Mouse (Mus musculus) hindbrain, embryonic 15.5 days (tissue): Measurements from ENCODE around the gene Pkd1l2. TPM values are rescaled to one million over a fixed set of nuclear protein-coding genes. Genes with fewer than 3 reads are reported as not detected.
A peak's percentile ranks its signal among the peaks of the same experiment; 100 is the strongest.

ENCODE experiments used
- ATAC-seq: fragments of 200-750 bp; cut with Nextera tagmentation; 2 replicates; pipeline ENCODE4 v1.8.0; 2017; ENCODE audit warnings: low read depth, moderate number of reproducible peaks, moderate TSS enrichment; ENCODE audit not compliant: low FRiP score
- H3K27ac ChIP-seq: fragments of 300-500 bp; sonication (generic); replicated peaks from 2 replicates; pipeline ENCODE4 v1.5.1; 2015; ENCODE audit warnings: mild to moderate bottlenecking, inconsistent platforms
- H3K27me3 ChIP-seq: fragments of 300-500 bp; sonication (generic); 2 replicates; pipeline ENCODE4 v1.6.1; 2015; ENCODE audit warnings: control low read depth, inconsistent platforms
- H3K36me3 ChIP-seq: fragments of 300-500 bp; sonication (generic); 2 replicates; pipeline ENCODE4 v1.6.1; 2015; ENCODE audit warnings: control low read depth, inconsistent platforms
- H3K4me1 ChIP-seq: fragments of 300-500 bp; sonication (generic); replicated peaks from 2 replicates; pipeline ENCODE4 v1.6.1; 2015; ENCODE audit warnings: control low read depth, inconsistent platforms
- H3K4me2 ChIP-seq: fragments of 300-500 bp; sonication (generic); 2 replicates; pipeline ENCODE4 v1.6.1; 2015; ENCODE audit warnings: moderate library complexity, mild to moderate bottlenecking, inconsistent platforms
- H3K4me3 ChIP-seq: fragments of 300-500 bp; sonication (generic); 2 replicates; pipeline ENCODE4 v1.5.1; 2015; ENCODE audit warnings: mild to moderate bottlenecking, inconsistent platforms
- H3K9ac ChIP-seq: fragments of 300-500 bp; sonication (generic); 2 replicates; pipeline ENCODE4 v1.6.1; 2015; ENCODE audit warnings: inconsistent platforms
- H3K9me3 ChIP-seq: fragments of 300-500 bp; sonication (generic); 2 replicates; pipeline ENCODE4 v1.6.1; 2016; ENCODE audit warnings: control low read depth, inconsistent platforms
- WGBS: fragments of 180-500 bp; shearing (Covaris S2); methylation state at CpG from one replicate; pipeline ENCODE4 v1.1.7; 2015; 5-methylcytosine and 5-hydroxymethylcytosine counted together
- polyA plus RNA-seq: library from polyadenylated mRNA; unstranded; fragments of >200 nt; fragmentation: Nextera tagmentation; extraction: Ambion mirVana; gene quantifications from 2 replicates; pipeline ENCODE4 v1.2.1, GENCODE M21; 2015

Gene Pkd1l2
- polyA plus RNA-seq, 1 experiment from 2014 or later = 0.16 TPM

GRCm38 (mm10) chr8:117053135-117054079 is 28.8 kb downstream of the Pkd1l2 start:
- no peak overlapping the region for H3K4me2 ChIP-seq
- H3K4me1 ChIP-seq = no peaks in the 10 kb centered on the region
- no peak for ATAC-seq
- no peaks in the 10 kb centered on the region for H3K27me3 ChIP-seq
- no peak overlapping the region for H3K27ac ChIP-seq
- H3K9ac ChIP-seq = no peak overlapping the region
- no peak overlapping the region for H3K4me3 ChIP-seq
- WGBS = 69% methylated on average over 12 of the region's 12 CpGs
- H3K36me3 ChIP-seq = no peaks in the 10 kb centered on the region
- H3K9me3 ChIP-seq = no peaks in the 10 kb centered on the region

- H3K9me3 ChIP-seq = no peaks in the 10 kb centered on the region
- H3K4me3 ChIP-seq = no peak overlapping the region
- no peaks in the 10 kb centered on the region for H3K36me3 ChIP-seq
- no peak overlapping the region for H3K9ac ChIP-seq
- no peak for ATAC-seq
- no peaks in the 10 kb centered on the region for H3K27me3 ChIP-seq
- no peaks in the 10 kb centered on the region for H3K4me1 ChIP-seq
- no peak overlapping the region for H3K4me2 ChIP-seq
- no peak overlapping the region for H3K27ac ChIP-seq
- 84% methylated on average over 9 of the region's 9 CpGs for WGBS
Measured at GRCm38 (mm10) chr8:117051316-117051715, 30.9 kb downstream of the Pkd1l2 start.

DNA sequence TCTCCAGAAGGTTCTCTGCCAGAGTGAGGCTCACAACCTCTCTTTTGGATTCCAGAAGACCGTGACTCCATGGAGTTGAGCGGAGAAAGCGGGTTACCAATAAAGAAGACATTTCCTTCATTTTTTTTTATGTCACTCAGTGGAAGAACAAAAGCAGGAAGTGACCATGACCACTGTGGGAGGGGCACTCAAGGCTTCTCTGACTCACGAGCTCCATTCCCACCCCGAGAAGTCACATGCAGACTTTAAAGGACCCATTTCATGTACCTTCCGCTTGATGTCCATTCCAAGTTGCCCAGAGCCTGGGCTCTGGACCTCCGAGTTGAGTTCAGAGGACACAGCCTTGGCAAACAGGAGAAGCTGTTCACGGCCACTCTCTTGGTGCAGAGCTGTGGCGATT is 31.5 kb downstream of the Pkd1l2 start:
- Histone ChIP-seq H3K36me3 (no peaks in the 10 kb centered on the region), H3K4me1 (no peaks in the 10 kb centered on the region), H3K27ac (no peak overlapping the region), H3K27me3 (no peaks in the 10 kb centered on the region), H3K9ac (no peak overlapping the region), H3K9me3 (no peaks in the 10 kb centered on the region), H3K4me2 (no peak overlapping the region), H3K4me3 (no peak overlapping the region)
- no peak for ATAC-seq
- 86% methylated on average over 9 of the region's 9 CpGs for WGBS

DNA sequence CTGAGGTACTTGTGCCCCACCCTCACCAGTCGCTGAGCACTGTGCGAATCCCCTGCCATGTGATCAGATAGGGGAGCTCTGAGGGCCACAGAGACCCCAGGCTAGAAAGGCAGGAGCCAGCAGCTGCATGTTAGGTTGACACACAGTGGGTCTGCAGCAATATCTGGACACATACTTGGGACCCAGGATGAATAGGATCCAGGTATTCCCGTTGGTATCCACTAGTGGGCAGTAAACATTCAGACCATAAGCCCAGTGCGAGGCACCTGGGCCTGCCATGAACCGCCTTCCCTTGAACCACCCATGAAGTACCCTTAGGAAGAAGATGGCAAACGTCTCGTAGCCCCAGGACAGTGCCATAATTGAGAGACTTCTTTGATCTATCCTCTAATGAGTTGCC is 32.8 kb downstream of the Pkd1l2 start:
- ATAC-seq = no peak

GRCm38 (mm10) chr8:117043584-117043983 is 38.7 kb downstream of the Pkd1l2 start:
- no peak overlapping the region for H3K9ac ChIP-seq
- ATAC-seq = no peak
- 87% methylated on average over 3 of the region's 3 CpGs for WGBS

More for the DNA sequence above, 32.8 kb downstream of the Pkd1l2 start:
- Histone ChIP-seq H3K9me3 (no peaks in the 10 kb centered on the region), H3K4me2 (no peak overlapping the region), H3K4me1 (no peaks in the 10 kb centered on the region), H3K27me3 (no peaks in the 10 kb centered on the region), H3K27ac (no peak overlapping the region), H3K36me3 (no peaks in the 10 kb centered on the region), H3K9ac (no peak overlapping the region), H3K4me3 (no peak overlapping the region)
- 75% methylated on average over 7 of the region's 7 CpGs for WGBS

DNA sequence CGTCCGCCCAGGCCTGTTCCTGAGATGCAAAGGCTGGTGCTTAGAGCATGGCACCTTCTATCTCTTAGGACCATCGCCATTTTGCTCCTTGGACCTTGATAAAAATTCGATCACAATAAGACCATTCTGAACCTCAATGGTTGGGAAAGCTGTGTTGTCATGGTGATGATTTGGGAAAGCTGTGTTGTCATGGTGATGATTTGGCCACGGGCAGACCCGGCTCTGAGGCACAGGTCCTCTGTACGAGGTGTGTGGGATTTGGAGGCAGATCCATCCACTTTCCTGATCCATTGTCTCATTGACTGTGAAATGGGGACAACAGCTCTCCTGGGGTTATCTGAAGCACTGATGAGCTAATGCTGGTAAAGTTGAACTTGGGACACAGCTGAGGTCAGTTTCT is 42.4 kb downstream of the Pkd1l2 start:
- peaks cover 13% of the 10 kb centered on the region for H3K4me1 ChIP-seq
- WGBS = 44% methylated on average over 7 of the region's 7 CpGs
- 0 out of 2 replicates have a peak overlapping the region, but pooled peaks have one; percentile 15 for H3K27ac ChIP-seq
- H3K9me3 ChIP-seq = no peaks in the 10 kb centered on the region
- H3K9ac ChIP-seq = no peak overlapping the region
- H3K4me2 ChIP-seq = no peak overlapping the region
- H3K36me3 ChIP-seq = no peaks in the 10 kb centered on the region
- H3K4me3 ChIP-seq = no peak overlapping the region
- ATAC-seq = 0 out of 2 replicates have a peak, but pooled peaks have one; percentile 38
- no peaks in the 10 kb centered on the region for H3K27me3 ChIP-seq

More at GRCm38 (mm10) chr8:117043584-117043983, 38.7 kb downstream of the Pkd1l2 start:
- Histone ChIP-seq H3K27ac (no peak overlapping the region), H3K36me3 (no peaks in the 10 kb centered on the region), H3K9me3 (no peaks in the 10 kb centered on the region), H3K27me3 (no peaks in the 10 kb centered on the region), H3K4me2 (no peak overlapping the region), H3K4me1 (peaks cover 13% of the 10 kb centered on the region), H3K4me3 (no peak overlapping the region)

DNA sequence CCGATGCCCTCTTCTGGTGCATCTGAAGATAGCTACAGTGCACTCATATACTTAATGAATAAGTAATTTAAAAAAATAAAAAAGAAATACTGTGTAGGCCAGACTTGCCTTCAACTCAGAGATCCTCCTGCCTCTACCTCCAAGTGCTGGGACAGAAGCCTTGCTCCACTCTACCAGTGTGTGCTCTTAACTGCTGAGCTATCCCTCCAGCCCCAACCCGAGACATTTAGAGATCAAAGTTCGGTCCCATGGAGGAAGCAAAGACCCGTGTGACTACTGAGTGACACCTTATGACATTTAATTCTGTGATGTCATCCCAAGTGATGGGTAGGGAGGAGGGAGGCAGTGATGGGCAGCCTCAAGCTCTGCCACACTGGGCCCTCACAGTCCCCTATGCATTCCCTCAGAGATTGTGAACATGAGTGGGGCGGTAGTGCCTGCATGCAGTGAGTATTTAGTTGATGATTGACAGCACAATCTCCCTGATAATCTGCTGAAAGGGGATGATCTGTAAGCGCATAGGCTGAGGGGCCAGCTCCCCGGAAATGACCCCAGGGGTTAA is 44.8 kb downstream of the Pkd1l2 start:
- H3K4me3 ChIP-seq = no peak overlapping the region

DNA sequence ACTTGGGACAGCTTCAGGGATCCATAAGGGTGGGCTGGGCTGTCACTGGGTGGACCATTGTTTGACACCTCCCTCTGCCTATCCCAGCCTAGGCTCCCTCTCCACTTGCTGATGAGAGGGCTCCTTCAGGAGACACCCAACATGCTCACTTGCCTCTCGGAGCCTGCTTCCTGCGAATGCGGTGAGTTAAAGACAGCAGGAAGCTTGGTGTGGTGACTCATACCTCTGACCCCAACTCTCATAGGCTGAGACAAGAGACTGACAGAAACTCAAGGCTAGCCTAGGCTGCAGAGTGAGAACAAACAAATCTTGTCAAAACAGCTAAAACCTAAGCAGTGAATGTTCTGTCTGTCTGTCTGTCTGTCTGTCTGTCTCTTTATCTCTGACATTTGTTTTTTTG is 48.9 kb downstream of the Pkd1l2 start:
- Histone ChIP-seq H3K27me3 (no peaks in the 10 kb centered on the region), H3K36me3 (no peaks in the 10 kb centered on the region), H3K4me1 (no peaks in the 10 kb centered on the region), H3K9me3 (no peaks in the 10 kb centered on the region), H3K9ac (no peak overlapping the region), H3K27ac (no peak overlapping the region), H3K4me2 (no peak overlapping the region), H3K4me3 (no peak overlapping the region)
- ATAC-seq = no peak
- 94% methylated on average over 3 of the region's 3 CpGs for WGBS

More for the DNA sequence above, 44.8 kb downstream of the Pkd1l2 start:
- Histone ChIP-seq H3K9ac (no peak overlapping the region), H3K27ac (no peak overlapping the region), H3K9me3 (no peaks in the 10 kb centered on the region), H3K27me3 (no peaks in the 10 kb centered on the region), H3K4me1 (peaks cover 13% of the 10 kb centered on the region), H3K4me2 (no peak overlapping the region), H3K36me3 (no peaks in the 10 kb centered on the region)
- ATAC-seq = no peak
- WGBS = 92% methylated on average over 7 of the region's 7 CpGs

DNA sequence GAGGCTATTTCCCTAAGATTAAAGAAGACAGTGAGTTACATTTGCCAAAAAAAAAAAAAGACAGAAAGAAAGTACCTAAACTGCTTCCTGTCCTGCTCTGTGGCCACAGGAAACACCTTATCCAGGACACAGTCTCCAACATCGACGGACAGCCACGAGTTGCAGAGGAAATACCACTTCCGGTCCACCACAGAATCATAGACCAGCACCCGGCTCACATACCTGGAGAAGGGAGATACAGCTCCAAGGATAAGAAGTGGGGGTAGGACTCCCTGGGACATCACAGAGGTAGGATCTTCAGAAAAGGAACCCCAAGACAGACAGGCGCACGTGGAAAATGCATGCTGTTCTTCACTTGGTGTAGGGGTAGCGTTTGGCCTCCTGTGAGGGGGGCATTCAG is 49.6 kb downstream of the Pkd1l2 start:
- H3K4me1 ChIP-seq = no peaks in the 10 kb centered on the region
- no peak for ATAC-seq
- H3K27ac ChIP-seq = no peak overlapping the region
- H3K27me3 ChIP-seq = no peaks in the 10 kb centered on the region
- 84% methylated on average over 8 of the region's 8 CpGs for WGBS
- no peak overlapping the region for H3K4me3 ChIP-seq
- H3K9me3 ChIP-seq = no peaks in the 10 kb centered on the region
- H3K9ac ChIP-seq = no peak overlapping the region
- no peak overlapping the region for H3K4me2 ChIP-seq
- no peaks in the 10 kb centered on the region for H3K36me3 ChIP-seq

GRCm38 (mm10) chr8:117031476-117031875 is 50.8 kb downstream of the Pkd1l2 start:
- ATAC-seq = no peak
- Histone ChIP-seq H3K4me3 (no peak overlapping the region), H3K4me2 (no peak overlapping the region), H3K9ac (no peak overlapping the region), H3K9me3 (no peaks in the 10 kb centered on the region), H3K4me1 (no peaks in the 10 kb centered on the region), H3K27ac (no peak overlapping the region), H3K27me3 (no peaks in the 10 kb centered on the region), H3K36me3 (no peaks in the 10 kb centered on the region)
- 68% methylated on average over 6 of the region's 6 CpGs for WGBS

DNA sequence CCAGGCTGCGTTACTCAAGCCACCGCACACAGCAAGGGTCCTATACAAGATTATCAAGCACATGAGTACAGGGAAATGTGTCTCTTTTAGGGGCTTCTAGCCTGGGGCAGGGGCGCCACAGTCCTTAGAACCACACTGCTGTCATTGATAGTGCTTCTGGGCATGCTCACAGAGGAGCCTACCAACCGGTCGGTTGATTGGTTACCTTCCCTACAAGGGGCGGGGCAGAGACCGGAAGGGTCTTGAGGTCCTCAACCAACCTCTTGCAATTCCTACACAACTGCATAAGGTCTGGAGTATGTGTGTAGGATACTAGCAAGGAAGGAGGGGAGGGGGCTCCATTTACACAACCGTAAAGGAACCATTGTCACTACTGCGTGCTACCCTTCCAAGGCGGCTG is 53.6 kb downstream of the Pkd1l2 start:
- H3K27me3 ChIP-seq = no peaks in the 10 kb centered on the region
- no peaks in the 10 kb centered on the region for H3K36me3 ChIP-seq
- no peak overlapping the region for H3K27ac ChIP-seq
- H3K4me3 ChIP-seq = no peak overlapping the region
- 89% methylated on average over 10 of the region's 10 CpGs for WGBS
- H3K4me1 ChIP-seq = no peaks in the 10 kb centered on the region
- no peaks in the 10 kb centered on the region for H3K9me3 ChIP-seq
- ATAC-seq = no peak
- no peak overlapping the region for H3K9ac ChIP-seq
- no peak overlapping the region for H3K4me2 ChIP-seq

GRCm38 (mm10) chr8:117027601-117028000 is 54.6 kb downstream of the Pkd1l2 start:
- WGBS = 86% methylated on average over 5 of the region's 5 CpGs
- H3K27ac ChIP-seq = no peak overlapping the region
- no peaks in the 10 kb centered on the region for H3K27me3 ChIP-seq
- no peaks in the 10 kb centered on the region for H3K4me1 ChIP-seq
- no peak for ATAC-seq
- H3K4me2 ChIP-seq = no peak overlapping the region
- H3K4me3 ChIP-seq = no peak overlapping the region
- no peaks in the 10 kb centered on the region for H3K9me3 ChIP-seq
- H3K9ac ChIP-seq = no peak overlapping the region
- H3K36me3 ChIP-seq = no peaks in the 10 kb centered on the region
